Mouse (Mus musculus): Measurements from ENCODE around the gene Ackr3.

The Ackr3 gene

DNA sequence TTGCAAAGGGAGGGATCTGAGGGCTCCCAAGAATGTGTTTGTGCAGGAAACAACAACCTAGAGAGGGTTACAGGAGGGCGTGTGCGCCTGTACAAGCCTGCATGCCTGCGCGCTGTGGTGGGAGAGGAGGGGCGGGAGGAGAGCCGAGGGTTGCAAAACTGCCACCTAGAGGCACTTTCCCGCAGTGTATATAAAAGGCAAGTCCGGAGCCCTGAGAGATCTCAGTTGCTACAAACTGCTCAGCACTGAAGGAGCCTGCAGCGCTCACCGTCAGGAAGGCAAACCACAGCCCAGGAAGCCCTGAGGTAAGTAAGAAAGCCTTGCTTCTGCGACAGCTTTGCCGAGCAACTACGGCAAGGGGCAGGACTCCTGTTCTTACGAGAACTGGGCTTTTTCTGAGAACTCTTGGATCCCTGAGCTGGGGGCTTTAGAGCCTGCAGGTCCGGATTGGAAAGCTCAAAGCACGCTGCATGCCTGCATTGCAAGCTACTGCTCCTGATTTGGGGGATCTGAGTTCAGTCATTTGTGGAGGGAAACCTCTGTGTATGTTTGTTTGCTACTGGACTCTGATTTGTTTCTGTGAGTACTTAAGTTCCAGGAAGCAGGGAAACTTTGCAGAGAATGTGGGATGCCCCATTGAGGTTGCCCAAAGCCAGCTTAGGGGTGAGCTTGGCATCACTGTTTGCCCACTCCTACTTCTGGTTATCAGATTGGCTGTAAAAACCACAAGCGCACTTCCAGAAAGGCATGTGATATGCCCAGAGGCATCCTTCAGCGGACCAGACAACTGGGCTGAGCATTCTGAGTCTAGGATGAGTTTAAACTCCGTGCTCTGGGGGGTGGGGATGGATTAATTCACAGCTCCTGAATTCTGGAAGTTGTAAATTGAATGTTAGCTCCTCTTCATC lies at the start of gene Ackr3:
TSS of gene Ackr3 (plus strand) at position 198 of the 908 bp plus-strand sequence.
- POLR2A ChIA-PET: interaction anchor here (0.5 to 4.1 kb wide), 108 partner anchors 8 to 1364 kb away, joined by 3 to 37 read pairs (median 4); partner anchors contain the start of genes Iqca (in 3 of the 4) and Cops8 (in 1 of the 4)
- CTCF ChIA-PET: interaction anchor here (0.6 to 2.7 kb wide), 24 partner anchors 8 to 1454 kb away, joined by 3 to 14 read pairs (median 4); partner anchors contain the start of gene Iqca (in 1 of the 4)

DNA sequence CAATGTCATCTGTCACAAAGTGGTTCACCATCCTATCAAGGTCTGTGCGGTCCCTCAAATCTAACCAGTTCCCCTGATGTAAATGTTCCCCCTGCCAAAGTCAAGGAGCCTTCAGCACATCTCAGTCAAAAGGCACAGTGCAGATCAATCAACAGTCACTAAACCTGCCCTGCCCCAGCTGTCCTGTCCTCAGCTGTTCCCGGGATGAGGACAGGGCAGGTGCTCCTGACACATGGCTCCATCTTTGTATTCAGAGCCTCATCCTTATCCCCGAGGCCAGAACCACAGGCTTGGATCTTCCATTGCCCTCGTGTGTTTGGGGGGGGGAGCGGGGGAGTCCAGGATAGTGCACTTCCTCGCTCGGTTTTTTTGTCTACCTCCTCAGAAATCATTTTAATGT lies 47.2 kb upstream of the Ackr3 start:
- CTCF ChIA-PET: interaction anchor here in 1 of 4 experiments (1.8 kb wide), 1 partner anchor 434 kb away, joined by 4 read pairs; no protein-coding TSS in a partner anchor
- POLR2A ChIA-PET: interaction anchor here in 1 of 4 experiments (1.4 kb wide), 1 partner anchor 47 kb away, joined by 4 read pairs; the partner anchor contains the start of gene Ackr3

DNA sequence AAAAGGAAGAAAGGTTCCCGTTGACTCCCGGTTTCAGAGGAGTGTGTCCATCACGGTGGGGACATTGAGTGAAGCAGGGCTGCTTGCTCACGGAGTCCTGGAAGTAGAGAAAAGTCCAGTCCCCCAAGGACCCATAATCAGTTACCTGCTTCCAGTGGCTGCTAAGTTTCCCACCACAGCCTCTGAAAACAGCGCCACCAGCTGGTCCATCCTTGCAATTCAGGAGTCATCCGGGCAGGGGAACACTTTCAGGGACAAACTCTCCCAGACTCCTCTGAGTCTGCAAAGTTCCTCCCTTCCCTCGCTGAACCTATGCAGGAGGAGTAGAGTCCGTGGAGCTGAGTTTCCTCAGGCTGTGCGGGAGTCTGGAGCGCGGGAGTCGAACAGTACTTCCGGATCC lies 43.9 kb upstream of the Ackr3 start:
- POLR2A ChIA-PET: interaction anchor here in 2 of 4 experiments (1.5 to 2.2 kb wide), 3 partner anchors 44 to 46 kb away, joined by 5 to 12 read pairs (median 11); partner anchors contain the start of gene Ackr3 (in 2 of the 2)

DNA sequence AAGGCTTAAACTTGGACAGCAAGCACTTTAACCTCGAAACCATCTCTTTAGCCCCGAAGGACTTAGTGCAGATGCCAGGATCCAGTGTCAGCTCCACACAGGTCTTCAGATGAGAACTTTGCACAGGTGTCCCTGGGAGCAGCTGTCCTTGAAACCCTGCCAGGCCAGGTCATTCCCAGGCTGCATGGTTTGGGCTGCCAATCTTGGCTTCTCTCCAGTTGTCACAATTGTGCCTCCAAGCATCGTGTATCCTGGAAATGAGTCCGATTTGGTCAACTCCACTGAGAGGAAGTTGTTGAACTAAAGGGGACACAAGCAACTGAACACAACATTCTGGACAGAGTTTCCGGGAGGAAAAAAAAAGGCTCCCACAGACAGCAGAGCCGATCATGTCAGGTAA lies 42.2 kb upstream of the Ackr3 start:
- ChIA-PET CTCF (no interaction called here), POLR2A (no interaction called here)

More for the DNA sequence above, 43.9 kb upstream of the Ackr3 start:
- CTCF ChIA-PET: interaction anchor here (0.6 to 2.1 kb wide), 30 partner anchors 9 to 1195 kb away, joined by 3 to 12 read pairs (median 3); no protein-coding TSS in a partner anchor

DNA sequence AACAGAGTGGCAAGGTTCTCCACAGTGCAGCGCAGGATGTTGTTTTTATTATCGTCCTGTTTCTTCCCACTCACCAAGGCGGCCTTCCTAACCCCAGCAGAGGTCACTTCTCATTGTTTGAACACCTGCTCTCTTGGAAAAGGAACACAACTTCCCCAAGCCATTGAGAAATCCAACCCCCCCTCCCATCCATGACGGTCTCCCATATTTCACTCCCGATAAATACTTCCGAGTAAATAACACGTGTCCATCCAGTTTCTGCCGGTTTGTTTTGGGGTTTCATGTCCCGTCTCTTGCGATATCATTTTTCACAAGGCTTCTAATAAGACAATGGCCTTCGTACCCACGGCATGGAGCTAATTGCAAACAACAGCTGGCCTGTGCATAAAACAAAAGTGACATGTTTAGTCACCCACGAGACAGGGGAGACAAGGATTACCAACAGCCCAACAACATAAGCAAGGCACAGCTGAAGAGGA lies 41.4 kb upstream of the Ackr3 start:
- CTCF ChIA-PET: interaction anchor here in 1 of 4 experiments (1.3 kb wide), 1 partner anchor 70 kb away, joined by 3 read pairs; no protein-coding TSS in a partner anchor
- POLR2A ChIA-PET: interaction anchor here in 2 of 4 experiments (0.6 kb wide), 2 partner anchors 24 to 210 kb away, joined by 3 to 5 read pairs; no protein-coding TSS in a partner anchor

DNA sequence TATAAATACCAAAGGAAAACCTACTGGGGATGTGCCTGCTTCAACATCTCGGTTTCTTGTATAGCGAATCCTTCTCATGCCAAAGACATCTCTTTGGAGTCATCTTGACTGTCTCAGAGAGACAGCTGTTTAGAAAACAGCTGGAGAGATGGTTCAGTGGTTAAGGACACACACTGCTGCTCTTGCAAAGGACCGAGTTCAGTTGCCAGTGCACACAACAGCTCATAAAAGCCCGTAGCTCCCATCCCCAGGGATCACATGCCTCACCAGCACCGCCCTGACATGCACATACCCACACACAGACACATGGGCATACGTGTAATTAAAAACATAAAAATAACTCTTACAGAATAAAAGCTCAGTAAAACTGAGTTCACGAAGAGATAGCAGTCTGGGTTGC lies 40.6 kb upstream of the Ackr3 start:
- POLR2A ChIA-PET: interaction anchor here in 2 of 4 experiments (0.5 to 1.1 kb wide), 4 partner anchors 10 to 435 kb away, joined by 3 read pairs; partner anchors contain the start of gene Iqca (in 1 of the 2)
- CTCF ChIA-PET: interaction anchor here in 2 of 4 experiments (0.6 to 2.0 kb wide), 4 partner anchors 10 to 413 kb away, joined by 3 to 5 read pairs (median 3); partner anchors contain the start of gene Iqca (in 1 of the 2)

DNA sequence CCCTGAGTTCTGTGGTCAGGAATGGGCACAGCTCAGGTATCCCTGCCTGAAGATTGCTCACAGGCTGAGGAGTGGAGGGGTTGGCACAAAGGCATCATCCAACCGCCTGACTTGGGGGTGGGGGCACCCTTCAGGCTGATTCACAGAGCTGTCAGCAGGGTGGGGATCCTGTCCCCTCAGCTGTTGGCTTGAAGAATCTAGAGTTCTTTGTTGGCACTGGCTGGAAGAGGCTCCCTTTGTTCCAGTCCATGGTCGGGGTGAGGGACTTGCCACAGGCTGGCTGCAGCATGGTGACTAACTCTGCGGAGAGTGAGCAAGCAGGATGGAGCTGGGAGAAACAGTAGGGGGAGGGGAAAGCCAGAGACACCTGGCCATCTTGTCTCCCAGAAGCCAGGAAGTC lies 39.5 kb upstream of the Ackr3 start:
- ChIA-PET POLR2A (interaction anchor here in 3 of 4 experiments (0.5 to 1.1 kb wide), 3 partner anchors 38 to 112 kb away, joined by 3 read pairs; no protein-coding TSS in a partner anchor), CTCF (interaction anchor here in 1 of 4 experiments (2.0 kb wide), 1 partner anchor 11 kb away, joined by 5 read pairs; the partner anchor contains the start of gene Iqca)

DNA sequence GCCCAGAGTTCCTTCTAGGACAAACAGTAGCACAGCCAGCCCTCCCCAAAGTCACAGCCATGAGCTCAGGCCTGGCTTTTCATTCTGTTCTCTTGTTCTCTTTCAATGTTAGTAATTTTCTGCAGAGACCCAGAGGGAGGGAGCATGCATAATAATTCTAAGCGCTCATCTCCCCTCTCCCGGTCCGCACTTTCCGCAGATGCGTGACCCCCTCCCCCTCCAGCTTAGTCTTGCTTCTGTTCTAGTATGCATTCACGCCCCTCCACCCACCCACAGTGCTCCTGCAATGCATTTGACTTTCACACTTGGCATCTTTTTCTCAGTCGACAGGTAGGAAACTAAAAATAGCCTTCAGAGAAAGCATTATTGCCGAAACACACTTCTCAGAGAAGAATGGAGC lies 29.4 kb upstream of the Ackr3 start:
- POLR2A ChIA-PET: interaction anchor here in 2 of 4 experiments (0.9 to 2.1 kb wide), 2 partner anchors 29 to 30 kb away, joined by 3 to 6 read pairs; partner anchors contain the start of gene Ackr3 (in 2 of the 2)
- CTCF ChIA-PET: no interaction called here

DNA sequence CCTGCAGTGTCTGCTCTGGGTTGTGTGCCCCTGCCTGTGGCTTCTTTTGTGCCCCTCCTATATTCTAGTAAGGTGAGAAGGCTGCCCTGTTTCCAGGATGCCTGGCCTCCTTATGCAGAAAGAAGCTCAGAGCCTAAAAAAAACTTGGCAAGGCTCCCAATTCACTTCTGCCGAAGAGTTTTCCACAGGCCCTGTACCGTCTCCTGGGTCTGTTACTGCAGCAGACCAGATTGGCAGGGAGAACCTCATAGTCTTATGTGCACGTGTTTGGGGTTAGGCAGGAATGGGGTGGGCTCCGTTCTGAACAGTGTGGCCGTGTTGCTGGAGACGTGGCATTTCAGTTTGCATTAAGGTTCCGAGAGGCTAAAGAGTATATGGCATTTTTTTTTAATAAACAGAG lies 27.6 kb upstream of the Ackr3 start:
- ChIA-PET POLR2A (no interaction called here), CTCF (no interaction called here)

DNA sequence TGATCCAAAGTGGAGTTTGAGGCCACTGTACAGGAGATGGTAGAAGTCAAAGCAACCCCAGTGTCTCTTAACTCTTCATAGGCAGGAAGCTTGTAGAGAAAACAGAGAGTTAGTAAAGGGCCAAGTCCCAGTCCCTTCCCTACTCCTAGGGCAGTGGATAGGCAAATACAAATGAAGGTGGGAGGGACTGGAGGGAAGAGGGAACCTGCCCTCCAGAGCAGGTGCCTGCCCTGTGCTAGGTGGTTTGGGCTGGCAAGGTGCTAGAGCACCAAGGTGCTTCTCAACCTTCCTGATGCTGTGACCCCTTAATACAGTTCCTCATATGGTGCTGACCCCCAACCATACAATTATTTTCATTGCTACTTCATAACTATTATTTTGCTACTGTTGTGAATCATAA lies 26.2 kb upstream of the Ackr3 start:
- POLR2A ChIA-PET: no interaction called here
- CTCF ChIA-PET: no interaction called here

DNA sequence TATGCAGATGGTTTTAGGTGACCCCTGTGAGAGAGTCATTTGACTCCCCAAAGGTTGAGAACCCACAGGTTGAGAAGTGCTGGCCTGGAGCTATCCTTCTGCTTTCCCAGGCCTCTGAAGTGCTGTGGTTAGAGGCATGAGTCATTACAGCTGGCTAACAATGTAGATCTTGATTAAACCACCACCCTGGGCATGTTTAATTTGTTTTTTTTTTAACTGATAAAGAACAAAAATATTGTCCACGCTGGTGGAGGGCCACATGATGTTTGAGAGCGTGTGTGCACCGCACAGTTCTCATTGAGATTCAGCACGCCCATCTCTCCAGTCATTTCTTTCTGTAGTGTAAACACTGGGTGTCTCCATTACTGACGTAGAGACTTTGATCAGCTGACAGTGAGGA lies 25.8 kb upstream of the Ackr3 start:
- ChIA-PET CTCF (no interaction called here), POLR2A (no interaction called here)

DNA sequence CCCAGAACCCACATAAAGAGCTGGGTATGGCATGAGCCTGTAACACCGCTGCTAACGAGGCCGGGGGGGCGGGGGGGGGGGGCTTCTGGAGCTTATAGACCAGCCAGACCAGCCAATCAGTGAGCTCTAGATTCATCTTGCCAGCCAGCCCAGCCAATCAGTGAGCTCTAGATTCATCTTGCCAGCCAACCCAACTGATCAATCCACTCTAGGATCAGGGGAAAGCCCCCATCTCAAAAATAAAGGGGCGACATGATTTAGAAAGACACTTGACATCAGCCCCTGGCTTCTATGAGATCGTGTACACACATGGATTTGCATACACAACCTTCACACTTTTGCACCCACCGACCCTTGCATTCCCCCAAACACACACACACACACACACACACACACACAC lies 23.3 kb upstream of the Ackr3 start:
- POLR2A ChIA-PET: interaction anchor here in 2 of 4 experiments (0.6 to 1.0 kb wide), 3 partner anchors 22 to 24 kb away, joined by 3 to 4 read pairs (median 3); partner anchors contain the start of gene Ackr3 (in 1 of the 2)

DNA sequence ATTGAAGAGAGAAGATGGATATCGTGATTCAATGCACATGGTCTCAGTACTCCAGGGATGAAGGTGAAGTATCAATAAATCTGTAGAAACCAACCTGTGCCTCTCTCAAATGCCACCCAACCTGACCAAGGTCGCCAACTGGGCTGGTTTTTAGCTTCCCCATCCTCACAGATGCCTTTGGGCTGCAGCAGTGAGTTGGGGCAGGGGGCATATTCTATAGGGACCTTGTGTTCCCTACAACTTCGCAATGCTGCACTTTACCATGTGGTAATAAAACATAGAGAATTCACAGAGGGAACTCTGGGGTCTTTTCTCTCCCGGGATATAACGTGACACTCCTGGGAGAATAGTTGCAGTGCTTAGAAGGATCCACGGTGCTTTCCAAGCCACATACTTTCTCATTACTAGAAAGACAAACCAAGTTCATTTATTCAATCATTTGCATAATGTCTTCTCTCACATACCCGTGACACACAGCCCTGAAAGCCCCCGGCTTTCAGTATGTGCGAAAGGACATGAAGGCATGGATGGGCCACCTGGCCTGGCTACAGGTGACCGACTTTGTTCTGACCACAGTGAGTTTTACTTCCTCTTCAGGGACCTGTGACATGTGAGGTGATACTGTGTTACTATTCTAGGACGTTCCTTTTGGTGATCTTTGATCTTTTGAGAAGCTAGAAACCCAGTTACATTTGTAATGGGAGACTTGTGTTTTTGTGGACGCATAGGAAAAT lies 22.6 kb upstream of the Ackr3 start:
- CTCF ChIA-PET: interaction anchor here in 1 of 4 experiments (0.6 kb wide), 1 partner anchor 69 kb away, joined by 5 read pairs; no protein-coding TSS in a partner anchor
- POLR2A ChIA-PET: interaction anchor here in 1 of 4 experiments (0.6 to 1.0 kb wide), 2 partner anchors 22 to 23 kb away, joined by 3 to 4 read pairs; partner anchors contain the start of gene Ackr3

More for the DNA sequence above, 23.3 kb upstream of the Ackr3 start:
- CTCF ChIA-PET: interaction anchor here in 1 of 4 experiments (0.6 kb wide), 1 partner anchor 70 kb away, joined by 5 read pairs; no protein-coding TSS in a partner anchor

DNA sequence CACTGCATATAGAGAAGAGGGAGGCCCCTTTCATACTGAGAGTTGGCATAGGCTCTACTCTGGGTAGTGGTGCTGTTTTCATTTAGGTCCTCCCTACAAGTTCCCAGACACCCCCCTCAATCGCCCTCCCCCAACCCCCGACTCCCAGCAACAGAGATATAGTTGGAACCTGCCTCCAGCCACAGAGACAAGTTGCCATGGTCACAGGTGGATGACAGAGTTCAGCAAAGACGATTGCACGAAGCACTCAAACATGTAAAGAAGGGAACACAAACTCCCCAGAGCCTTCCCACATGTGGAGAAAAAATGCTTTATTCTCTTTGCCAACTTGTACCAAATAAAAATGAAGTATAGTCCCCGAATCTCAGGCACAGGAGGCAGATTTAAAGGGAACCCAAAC lies 21.3 kb upstream of the Ackr3 start:
- ChIA-PET CTCF (interaction anchor here in 1 of 4 experiments (0.7 kb wide), 1 partner anchor 392 kb away, joined by 4 read pairs; no protein-coding TSS in a partner anchor), POLR2A (no interaction called here)

DNA sequence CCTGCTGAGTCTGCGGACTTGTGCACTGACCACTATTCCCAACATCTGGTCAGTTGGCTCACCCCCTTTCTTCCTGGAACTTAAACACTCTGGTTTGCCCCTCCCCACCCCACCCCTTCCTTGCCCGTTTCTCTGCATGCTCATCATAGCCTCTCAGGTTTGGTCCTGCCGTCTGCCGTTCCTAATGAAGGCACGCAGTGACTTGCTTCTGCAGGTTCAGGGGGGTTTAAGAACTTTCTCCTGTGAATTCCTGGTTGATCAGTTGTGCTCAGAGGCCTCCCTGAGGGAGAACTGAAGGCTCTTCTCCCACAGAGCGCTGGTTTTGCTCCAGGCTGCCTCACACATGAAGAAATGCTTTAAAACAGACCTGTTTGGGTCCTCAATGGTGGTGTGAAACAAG lies 20.2 kb upstream of the Ackr3 start:
- CTCF ChIA-PET: no interaction called here
- POLR2A ChIA-PET: no interaction called here

DNA sequence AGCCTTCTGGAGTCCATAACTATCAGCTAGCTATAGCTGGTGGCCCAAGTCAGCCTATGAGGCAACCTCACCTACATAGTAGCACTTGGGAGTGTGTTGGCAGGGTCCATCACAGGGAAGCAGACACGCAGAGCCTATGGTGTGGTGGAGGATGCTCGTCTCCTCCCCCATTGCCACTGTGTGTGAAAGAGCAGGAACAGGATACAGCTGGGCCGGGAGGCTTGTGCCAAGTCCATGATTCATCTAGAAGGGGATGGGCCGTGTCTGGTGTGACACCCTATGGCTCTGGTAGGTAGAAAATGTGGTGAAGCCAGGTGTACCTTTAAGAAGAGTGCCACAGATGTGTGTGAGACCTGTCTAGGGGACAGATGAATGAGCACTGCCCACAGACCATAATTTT lies 17.6 kb upstream of the Ackr3 start:
- POLR2A ChIA-PET: interaction anchor here in 3 of 4 experiments (0.8 to 1.6 kb wide), 4 partner anchors 18 to 19 kb away, joined by 3 to 5 read pairs (median 4); partner anchors contain the start of gene Ackr3 (in 3 of the 3)
- CTCF ChIA-PET: interaction anchor here in 2 of 4 experiments (0.6 to 1.2 kb wide), 2 partner anchors 129 to 402 kb away, joined by 4 to 5 read pairs; no protein-coding TSS in a partner anchor

DNA sequence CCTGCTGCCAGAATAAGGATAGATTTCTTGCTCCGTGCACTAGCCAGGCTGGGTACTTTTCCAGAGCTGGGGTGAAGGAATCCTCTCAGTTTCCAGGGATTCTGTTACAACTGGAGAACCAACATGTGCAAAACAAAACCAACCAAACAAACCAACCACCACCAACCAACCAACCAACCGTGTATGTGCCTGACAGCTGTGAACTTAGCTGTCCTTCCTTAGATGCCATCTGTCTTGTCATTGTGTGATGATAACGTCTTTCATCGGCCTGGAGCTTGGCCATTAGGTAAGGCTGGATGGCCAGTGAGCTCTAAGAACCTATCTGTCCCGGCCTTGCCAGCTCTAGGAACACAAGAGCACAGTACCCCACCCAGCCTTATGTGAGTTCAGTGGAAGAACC lies 16.9 kb upstream of the Ackr3 start:
- CTCF ChIA-PET: no interaction called here
- POLR2A ChIA-PET: interaction anchor here in 2 of 4 experiments (1.5 to 1.6 kb wide), 4 partner anchors 14 to 19 kb away, joined by 3 to 6 read pairs (median 4); partner anchors contain the start of gene Ackr3 (in 1 of the 2)

DNA sequence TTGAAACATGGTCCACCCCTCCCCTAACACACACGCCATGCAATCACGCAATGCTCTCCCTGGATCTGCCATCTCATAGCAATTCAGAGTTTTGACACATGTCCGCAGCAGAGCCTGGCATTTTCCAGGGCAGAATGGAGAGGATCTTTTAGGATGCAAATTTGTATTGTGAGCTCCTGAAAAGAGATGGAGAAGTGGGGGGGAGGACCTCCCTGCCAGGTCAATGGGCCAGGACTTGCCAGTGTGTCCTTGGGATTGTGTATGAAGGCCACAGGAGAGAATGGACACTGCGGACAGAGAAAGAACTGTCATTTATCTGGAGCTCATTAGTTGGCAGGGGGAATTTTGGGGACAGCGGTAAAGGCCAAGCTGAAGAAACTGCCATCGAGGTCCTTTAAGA lies 14.7 kb upstream of the Ackr3 start:
- ChIA-PET CTCF (no interaction called here), POLR2A (interaction anchor here in 2 of 4 experiments (1.4 to 3.8 kb wide), 3 partner anchors 10 to 15 kb away, joined by 4 to 26 read pairs (median 19); partner anchors contain the start of gene Ackr3 (in 2 of the 2))

Measured in embryonic stem cell, embryonic (primary cell).